In the genomic region with DNA sequence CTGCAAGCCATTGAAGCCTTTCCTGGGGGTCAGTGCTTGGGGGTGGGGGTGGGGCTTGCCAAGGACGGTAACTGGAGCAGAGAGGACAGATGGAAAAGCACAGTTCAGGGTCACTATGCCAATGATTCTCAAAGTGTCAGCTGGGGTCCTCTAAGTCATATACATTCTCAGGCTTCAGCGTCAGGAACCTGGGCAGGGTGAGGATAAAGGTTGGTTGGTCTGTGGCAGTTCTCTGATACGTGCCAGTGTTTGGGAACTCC, we compare ENCODE assay signal across 14 mouse cellular contexts. TPM values are rescaled to one million over a fixed set of nuclear protein-coding genes. Genes with fewer than 3 reads are reported as not detected.
A peak's percentile ranks its signal among the peaks of the same experiment; 100 is the strongest.
DNase-seq lines count a peak whose midpoint lies in the region; ATAC-seq lines count a peak whose summit lies in the region.
"Had no signal": no experiment of that assay in that cellular context is flagged by ENCODE, and none has a peak within 500 bp of the region (broad histone marks: within the 10 kb centered on the region; RNA-seq: fewer than 3 reads in every experiment).

No protein-coding gene starts in this region.

- H3K9me3 ChIP-seq in heart, embryonic 16.5 days (replicated peaks; ENCODE audit: control insufficient read depth, low read length), result no peaks in the 10 kb centered on the region
- H3K9me3 ChIP-seq in lung, embryonic 16.5 days (ENCODE audit: control insufficient read depth, low read length), result no peaks in the 10 kb centered on the region
- no peaks in the 10 kb centered on the region for H3K9me3 ChIP-seq in limb, embryonic 13.5 days

- no peaks in the 10 kb centered on the region for H3K36me3 ChIP-seq in heart, embryonic 16.5 days (ENCODE audit: control insufficient read depth, insufficient read depth)
- no peaks in the 10 kb centered on the region for H3K36me3 ChIP-seq in lung, embryonic 16.5 days (ENCODE audit: control insufficient read depth, insufficient read depth, low read length)
- no peaks in the 10 kb centered on the region for H3K36me3 ChIP-seq in limb, embryonic 13.5 days

- peak overlapping the region; percentile 51 for H3K4me2 ChIP-seq in heart, embryonic 16.5 days (ENCODE audit: low read depth, low read length)
- no peak overlapping the region for H3K4me2 ChIP-seq in lung, embryonic 16.5 days (ENCODE audit: low read depth, low read length)
- H3K4me2 ChIP-seq in limb, embryonic 13.5 days (replicated peaks), result no peak overlapping the region

- H3K27me3 ChIP-seq in heart, embryonic 16.5 days (ENCODE audit: control insufficient read depth, insufficient read depth, low read length), result no peaks in the 10 kb centered on the region
- no peaks in the 10 kb centered on the region for H3K27me3 ChIP-seq in lung, embryonic 16.5 days (ENCODE audit: control insufficient read depth, insufficient read depth, low read depth, low read length)
- H3K27me3 ChIP-seq in limb, embryonic 13.5 days, result no peaks in the 10 kb centered on the region

- H3K4me1 ChIP-seq in heart, embryonic 16.5 days (ENCODE audit: control insufficient read depth, insufficient read depth, low read length), result peaks cover 50% of the 10 kb centered on the region
- peaks cover 58% of the 10 kb centered on the region for H3K4me1 ChIP-seq in lung, embryonic 16.5 days (replicated peaks; ENCODE audit: control insufficient read depth, insufficient read depth, low read length)
- H3K4me1 ChIP-seq in limb, embryonic 13.5 days, result peaks cover 57% of the 10 kb centered on the region

- no peak for ATAC-seq in heart, embryonic 16.5 days (replicated peaks; ENCODE audit: extremely low read depth, insufficient read depth, low FRiP score)
- no peak for ATAC-seq in lung, embryonic 16.5 days (ENCODE audit: low read depth)
- no peak for ATAC-seq in limb, embryonic 13.5 days (ENCODE audit: low FRiP score, low read depth)

- peak; percentile 42 for DNase-seq in embryo, embryonic 10 days (ENCODE audit: low spot score)
- DNase-seq in embryo, embryonic 9.5 days (ENCODE audit: extremely low spot score), result no peak
- no peak for DNase-seq in heart, adult 18-20 months
- no peak for DNase-seq in lung, postnatal 4 days
- DNase-seq in adrenal gland, adult 8-10 months, result no peak
- DNase-seq: adrenal gland, postnatal 10 days; cerebellum, postnatal 25 days; kidney, postnatal 14 days; lung, postnatal 14 days; midbrain, embryonic 14.5 days; thymus, adult 18-20 months had no signal

- no peak overlapping the region for H3K4me3 ChIP-seq in heart, embryonic 16.5 days (ENCODE audit: low read length)
- no peak overlapping the region for H3K4me3 ChIP-seq in lung, embryonic 16.5 days (ENCODE audit: low read length)
- H3K4me3 ChIP-seq in limb, embryonic 13.5 days, result no peak overlapping the region

- H3K27ac ChIP-seq in heart, embryonic 16.5 days (ENCODE audit: low read length), result peak overlapping the region; percentile 96
- peak overlapping the region; percentile 72 for H3K27ac ChIP-seq in lung, embryonic 16.5 days (ENCODE audit: low read length)
- peak overlapping the region; percentile 22; the same call in 1 of the 2 replicates for H3K27ac ChIP-seq in limb, embryonic 13.5 days

- H3K9ac ChIP-seq in heart, embryonic 16.5 days (ENCODE audit: low read length), result peak overlapping the region; percentile 62; the same call in 1 of the 2 replicates
- H3K9ac ChIP-seq in lung, embryonic 16.5 days (ENCODE audit: low read length), result no peak overlapping the region
- H3K9ac ChIP-seq in limb, embryonic 13.5 days, result no peak overlapping the region

- WGBS in heart, embryonic 16.5 days, result 34% methylated on average over 3 of the region's 3 CpGs
- WGBS in lung, embryonic 16.5 days, result 34% methylated on average over 3 of the region's 3 CpGs
- 50% methylated on average over 3 of the region's 3 CpGs for WGBS in limb, embryonic 13.5 days

RNA-seq across cellular contexts. Expression of a gene that starts 32.7 kb away (rescaled TPM):
- polyA plus RNA-seq in heart, embryonic 16.5 days (2015; fragmentation: Nextera tagmentation; extraction: Ambion mirVana), result 19.2 and 25.0 TPM in 2 replicates
- total RNA-seq in heart, adult 18-20 months (2021), result 10 to 100 TPM; 11.2 TPM
- polyA plus RNA-seq in lung, embryonic 16.5 days (2015; fragmentation: Nextera tagmentation; extraction: Ambion mirVana), result 26.4 and 27.8 TPM in 2 replicates
- polyA plus RNA-seq in limb, embryonic 13.5 days (2015; fragmentation: Nextera tagmentation; extraction: Ambion mirVana), result 21.6 and 21.8 TPM in 2 replicates
- total RNA-seq in adrenal gland, adult 8-10 months (2022), result 10 to 100 TPM; 19.5 to 29.4 (median 26.4) TPM

Comparison
In these comparisons a context has a peak if more than half of its experiments do, and no peak if none do; other contexts are left out.
1. H3K27ac ChIP-seq: peak in every context shown above with its lines; median percentile 96 in heart, embryonic 16.5 days; 72 in lung, embryonic 16.5 days; 22 in limb, embryonic 13.5 days.